Mouse (Mus musculus): ENCODE results near the gene Lmnb2.

- TF ChIP-seq CTCF (IDR thresholded peaks at IDR 0.05; ENCODE audit: low read depth), result no peak
- TF ChIP-seq EP300 (IDR thresholded peaks at IDR 0.05; ENCODE audit: low read depth), result no peak
Measured at GRCm38 (mm10) chr10:80950314-80950713, 32.3 kb upstream of the Lmnb2 start.

All from liver, embryonic 14.5 days (tissue).